Mouse (Mus musculus) brain, embryonic 18.5 days (tissue): ENCODE data around the gene Wnt3a.

Source experiments
- DNase-seq: peaks from one replicate; pipeline ENCODE4 v3.0.0-alpha.2; 2012; ENCODE audit warnings: low read depth, low spot score

The Wnt3a gene

DNA sequence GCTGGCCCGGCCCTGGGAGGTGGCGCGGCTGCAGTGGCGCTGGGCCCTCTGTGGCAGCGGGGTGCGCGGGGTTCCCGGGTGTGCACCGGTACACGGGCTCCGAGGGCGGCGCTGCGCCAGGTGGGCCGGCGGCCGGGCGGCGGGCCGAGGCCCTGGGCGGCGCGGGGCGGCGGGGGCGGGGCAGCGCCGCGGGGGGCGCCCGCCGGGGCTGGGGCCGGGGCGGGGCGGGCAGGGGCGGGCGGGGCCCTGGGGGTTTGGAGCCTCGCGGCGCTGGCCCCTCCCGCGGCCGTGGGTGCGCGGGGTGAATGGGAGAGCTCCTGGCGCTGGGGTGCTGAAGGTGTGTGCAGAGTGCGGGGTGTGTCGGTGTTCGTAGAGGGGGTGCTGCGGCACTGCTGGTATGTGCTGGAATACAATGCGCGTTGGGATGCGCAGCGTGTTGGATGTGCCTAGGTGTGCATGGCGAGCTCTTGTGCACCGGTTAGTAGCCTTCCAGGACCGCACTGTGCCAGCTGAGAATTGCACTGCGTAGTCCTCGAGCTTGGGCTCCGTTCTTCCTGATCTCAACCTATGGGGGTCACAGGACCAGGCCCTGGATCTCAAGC is at the start of gene Wnt3a:
Gene Wnt3a (minus strand): TSS at position 51 of the 602 bp plus-strand sequence.
- DNase-seq = no peak

DNA sequence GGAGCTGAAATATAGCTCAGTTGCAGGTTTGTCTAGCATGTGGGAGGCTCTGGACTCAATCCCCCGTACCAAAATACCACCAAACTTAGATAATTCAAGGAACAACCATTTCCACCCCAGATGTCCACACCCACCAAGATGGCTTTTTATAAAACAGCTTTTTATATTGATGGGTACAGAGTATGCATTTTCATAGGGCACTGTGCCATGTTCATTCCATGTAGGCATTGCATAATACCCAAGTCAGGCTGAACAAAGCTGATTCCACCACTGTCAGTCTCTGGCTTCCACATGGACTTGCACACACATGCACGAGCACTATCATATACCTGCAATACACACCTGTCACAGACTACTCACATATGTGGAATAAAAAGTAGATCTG is 48.2 kb upstream of the Wnt3a start:
- no peak for DNase-seq

DNA sequence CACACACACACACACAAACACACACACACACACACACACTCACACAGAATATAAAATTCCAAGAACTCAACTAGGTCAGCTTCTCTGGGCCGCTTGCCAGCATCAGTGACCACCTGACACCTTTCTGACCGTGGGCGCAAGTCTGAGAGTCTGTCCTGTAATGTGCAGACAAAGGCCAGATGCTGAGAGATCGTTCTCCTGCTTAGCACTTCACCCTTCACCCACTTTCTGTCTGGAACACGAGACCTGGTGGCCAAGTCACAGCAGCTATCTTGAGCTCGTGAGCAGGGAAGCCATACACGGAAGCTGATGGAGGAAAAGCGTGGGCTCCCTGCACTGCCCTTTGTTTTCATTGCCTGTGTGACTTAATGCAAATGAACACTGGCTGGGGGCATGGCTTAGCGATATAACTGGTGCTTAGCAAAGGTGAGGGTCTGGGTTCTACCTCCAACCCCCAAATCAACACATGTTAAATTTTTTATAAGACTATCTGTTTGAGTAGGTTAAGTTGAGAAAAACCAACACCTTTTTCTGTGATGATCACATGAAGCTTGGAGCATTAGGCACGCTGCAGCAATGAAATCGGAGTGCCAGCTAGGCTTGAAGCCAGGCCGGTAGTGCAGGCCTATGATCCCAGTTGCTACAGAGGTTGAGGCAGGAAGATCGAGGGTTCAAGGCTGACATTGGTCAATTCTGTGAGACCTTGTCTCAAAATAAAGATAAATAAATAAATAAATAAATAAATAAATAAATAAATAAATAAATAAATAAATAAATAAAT is 47.6 kb upstream of the Wnt3a start:
- no peak for DNase-seq

DNA sequence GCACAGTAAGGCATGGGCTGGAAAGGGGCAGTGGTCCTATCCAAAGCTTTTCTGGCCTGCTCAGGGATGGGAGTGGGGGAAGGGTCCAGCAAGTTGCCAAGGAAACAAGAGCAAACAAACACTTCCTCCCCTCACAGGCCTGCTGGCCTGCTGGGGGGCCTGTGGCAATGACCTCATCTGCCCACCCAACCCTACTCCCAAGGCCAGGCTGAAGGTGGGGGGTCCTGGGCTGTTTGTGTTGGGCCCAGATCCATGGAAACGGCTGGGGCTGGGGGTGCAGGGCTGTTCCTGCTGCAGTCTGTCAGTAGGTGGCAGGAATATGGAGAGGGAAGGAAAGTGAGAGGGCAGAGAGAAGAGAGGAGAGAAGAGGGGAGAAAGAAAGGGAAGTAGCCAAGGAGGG is 45.8 kb upstream of the Wnt3a start:
- no peak for DNase-seq

DNA sequence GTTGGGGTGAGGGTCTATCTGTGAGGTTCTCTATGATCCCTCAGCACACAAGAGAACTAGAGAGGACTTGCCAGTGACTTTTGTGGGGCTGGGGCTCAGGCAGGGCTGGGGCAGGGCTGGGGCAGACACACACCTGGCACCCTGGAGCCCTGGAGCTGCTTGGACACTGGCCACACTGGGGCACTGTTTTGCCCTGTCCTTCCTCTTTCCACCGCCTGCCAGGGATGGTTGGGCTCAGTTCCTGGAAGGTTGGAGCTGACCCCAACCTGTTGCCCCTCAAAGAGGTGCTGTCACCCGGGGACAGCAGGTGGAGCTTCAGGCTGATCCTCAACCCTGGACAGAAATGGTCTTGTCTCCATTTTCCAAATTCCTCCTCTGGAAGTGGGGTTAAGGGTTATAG is 45.4 kb upstream of the Wnt3a start:
- DNase-seq = no peak

DNA sequence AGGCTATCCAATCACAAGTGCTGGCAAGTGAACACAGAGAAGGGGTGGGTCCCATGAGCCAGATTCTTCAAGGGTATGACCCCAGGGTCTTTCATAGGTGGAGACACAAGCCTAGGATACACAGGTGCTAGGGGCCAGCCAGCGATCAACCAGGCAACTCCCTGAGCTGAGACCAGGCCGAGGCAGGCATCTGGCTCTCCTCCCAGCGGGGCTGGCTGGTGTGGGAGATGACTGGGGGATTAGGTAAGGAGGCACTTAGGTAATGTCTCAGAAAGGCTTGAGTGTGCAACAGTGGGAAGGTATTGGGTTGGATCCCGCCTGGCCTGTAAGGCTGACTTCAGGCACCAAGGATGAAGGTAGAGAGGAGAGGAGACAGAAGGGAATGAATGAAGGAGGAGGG is 44.6 kb upstream of the Wnt3a start:
- DNase-seq = no peak

DNA sequence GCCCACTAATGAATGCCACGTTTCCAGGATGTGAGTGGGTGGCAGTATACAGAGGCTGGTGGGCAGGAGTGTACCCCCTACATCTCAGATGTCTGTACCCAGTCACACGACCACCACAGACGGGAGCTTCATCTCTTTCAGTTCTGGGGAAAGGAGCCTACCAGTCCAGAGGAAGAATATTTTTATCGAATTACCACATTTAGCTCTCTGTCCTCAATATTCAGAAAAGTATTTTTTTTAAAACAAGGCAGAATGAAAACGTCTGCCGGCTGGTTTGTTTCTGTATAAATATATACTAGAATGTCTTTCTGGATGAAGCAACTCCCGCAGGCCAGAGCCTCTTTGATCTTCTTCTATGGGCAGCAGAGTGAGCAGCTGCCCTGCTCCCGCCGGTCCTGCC is 42.4 kb upstream of the Wnt3a start:
- DNase-seq = no peak

DNA sequence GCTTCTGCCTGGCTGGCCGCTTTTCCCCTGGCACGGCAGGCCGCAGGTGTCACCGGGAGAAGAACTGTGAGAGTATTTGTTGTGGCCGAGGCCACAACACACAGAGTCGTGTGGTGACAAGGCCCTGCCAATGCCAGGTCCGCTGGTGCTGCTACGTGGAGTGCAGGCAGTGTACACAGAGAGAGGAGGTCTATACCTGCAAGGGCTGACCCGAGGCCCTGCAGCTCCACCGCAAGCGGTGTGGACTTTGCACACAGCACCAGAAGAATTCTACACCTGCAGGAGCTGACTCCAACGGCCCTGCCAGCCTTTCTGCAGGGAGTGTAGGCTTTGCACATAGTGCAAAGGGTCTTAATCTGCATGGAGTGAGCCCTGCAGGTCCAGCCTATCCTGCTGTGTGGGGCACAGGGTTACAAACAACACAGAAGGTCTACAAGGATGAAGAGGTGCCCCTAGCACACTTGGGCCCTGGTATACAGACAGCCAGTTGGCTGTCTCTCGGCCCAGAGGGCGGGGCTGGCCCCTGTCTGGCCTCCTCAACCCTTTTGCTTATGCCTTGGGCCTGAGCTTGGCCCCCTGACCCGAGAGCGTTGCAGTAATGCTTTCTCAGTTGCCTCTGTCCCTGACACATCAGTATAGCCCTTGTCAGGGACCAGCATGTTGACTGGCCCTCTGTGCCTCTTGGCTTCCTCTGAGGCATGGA is 40.8 kb upstream of the Wnt3a start:
- no peak for DNase-seq

DNA sequence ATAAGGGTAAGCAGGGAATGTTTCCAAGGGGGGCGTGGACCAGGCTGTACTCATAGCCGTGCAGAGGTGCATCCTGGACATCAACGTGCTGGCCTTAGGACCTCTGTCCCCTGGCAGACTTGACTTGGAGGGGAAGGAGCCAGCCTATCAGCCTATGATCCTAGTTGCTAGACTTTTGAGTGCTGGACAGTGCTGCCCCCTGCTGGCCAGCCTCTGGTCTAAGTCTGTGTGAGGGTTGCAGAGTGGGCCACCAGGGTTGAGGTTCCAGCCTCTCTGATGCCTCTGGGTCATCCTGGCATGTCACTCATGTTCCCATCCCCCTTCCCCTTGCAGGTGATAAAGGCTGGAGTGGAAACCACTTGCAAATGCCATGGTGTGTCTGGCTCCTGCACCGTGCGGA is 40.0 kb upstream of the Wnt3a start:
- no peak for DNase-seq

DNA sequence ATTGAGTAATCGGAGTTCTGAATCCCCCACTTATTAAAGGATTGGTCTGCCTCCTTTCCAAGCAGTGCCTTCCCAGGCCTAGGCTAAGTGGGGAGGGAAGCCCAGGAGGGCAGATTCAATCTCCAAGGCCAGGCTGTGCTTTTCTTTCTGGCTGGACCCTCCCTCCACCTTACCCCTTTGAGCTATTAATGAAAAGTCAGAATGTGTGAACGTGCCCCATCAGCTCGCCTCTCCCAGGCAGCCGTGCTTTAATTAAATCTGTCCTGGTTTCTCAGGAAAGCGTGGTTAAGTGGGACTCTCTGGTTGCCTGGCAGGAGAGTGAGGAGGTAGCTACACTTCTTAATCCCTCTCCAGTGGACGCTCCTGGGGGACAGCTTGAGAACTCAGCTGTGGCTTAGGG is 39.1 kb upstream of the Wnt3a start:
- no peak for DNase-seq

DNA sequence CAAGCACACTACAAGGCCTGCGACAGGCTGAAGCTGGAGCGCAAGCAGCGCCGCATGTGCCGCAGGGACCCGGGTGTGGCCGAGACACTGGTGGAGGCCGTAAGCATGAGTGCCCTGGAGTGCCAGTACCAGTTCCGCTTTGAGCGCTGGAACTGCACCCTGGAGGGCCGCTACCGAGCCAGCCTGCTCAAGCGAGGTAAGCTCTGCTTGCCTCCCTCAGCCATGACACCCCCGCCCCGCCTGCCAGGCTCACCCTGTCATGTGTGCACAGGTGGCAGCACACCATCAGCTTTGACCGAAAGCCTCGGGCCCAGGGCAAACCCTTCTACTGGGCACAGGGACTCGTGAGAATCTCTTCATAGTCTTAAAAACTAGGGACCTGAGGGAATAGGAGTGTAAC is 37.1 kb upstream of the Wnt3a start:
- no peak for DNase-seq

DNA sequence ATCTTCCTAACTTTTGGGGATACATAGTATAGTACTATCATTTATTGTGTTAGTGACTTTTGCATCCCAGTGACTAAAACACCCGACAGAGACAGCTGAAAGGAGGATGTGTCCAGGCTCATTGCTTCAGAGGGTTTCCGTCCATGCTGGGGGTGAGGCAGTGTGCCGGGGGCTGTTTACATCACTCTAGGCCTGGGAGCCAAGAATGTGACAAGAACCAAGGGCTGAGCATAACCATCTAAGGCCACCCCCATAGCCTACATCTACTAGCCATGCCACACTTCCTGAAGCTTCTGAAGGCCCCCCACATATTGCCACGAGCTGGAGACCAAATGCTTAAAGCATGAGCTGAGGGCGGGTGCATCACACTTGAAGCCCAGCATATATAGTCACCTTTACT is 34.2 kb upstream of the Wnt3a start:
- no peak for DNase-seq

DNA sequence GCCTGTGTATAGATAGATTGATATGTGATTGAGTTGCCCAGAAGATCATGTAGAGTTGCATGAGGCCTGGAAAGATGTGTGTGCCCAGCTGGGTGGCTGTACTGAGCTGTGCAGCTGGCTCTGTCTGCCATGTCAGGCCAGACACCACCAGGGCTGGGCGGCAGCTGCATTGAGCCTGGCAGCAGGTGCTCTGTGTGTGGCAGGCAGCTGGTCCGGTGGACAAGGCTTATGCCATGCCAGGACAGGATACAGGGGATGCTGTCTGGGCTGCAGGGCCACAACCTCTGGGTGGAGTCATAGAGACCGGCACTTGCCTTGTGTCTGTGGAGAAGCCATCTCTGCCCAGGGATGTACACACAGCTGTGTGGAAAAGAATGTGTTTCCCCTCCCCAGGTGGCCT is 32.4 kb upstream of the Wnt3a start:
- DNase-seq = no peak

DNA sequence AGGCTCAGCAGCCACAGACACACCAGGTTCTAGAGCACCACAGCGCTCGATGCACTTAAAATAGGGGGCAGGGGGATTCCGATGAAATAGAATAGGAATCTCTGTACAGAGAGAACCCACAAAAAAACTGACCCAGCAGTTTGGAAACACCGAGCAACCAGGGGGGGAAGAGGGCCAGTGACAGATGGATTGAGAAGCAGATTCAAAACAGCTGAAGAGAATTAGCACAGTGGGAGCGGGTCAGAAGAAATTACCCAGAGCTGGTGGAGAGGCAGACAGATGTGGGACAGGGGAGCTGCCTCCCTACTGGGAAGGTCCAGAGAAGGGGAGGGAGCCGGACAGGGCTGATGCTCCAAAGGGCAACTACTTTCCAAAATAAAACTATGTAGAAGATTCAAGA is 26.0 kb upstream of the Wnt3a start:
- no peak for DNase-seq

DNA sequence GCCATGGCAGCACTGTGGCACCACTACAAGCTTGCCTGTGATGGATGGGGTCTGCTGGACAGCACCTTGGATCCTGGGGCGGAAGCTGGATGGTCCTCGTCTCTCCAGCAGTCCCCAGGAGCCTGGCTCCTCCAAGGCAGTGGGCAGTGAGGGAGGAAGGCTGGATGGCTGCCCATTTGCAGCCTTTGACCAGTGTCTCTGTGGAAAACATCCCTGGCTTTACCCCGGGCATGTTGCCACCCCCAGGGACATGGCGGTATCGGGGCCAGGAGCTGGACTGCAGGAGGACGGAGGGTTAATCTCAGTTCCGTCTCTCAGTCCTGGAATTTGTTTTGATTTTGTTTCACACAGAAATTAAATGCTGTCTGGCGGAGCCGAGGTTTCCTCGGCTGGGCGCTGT is 23.4 kb upstream of the Wnt3a start:
- no peak for DNase-seq

DNA sequence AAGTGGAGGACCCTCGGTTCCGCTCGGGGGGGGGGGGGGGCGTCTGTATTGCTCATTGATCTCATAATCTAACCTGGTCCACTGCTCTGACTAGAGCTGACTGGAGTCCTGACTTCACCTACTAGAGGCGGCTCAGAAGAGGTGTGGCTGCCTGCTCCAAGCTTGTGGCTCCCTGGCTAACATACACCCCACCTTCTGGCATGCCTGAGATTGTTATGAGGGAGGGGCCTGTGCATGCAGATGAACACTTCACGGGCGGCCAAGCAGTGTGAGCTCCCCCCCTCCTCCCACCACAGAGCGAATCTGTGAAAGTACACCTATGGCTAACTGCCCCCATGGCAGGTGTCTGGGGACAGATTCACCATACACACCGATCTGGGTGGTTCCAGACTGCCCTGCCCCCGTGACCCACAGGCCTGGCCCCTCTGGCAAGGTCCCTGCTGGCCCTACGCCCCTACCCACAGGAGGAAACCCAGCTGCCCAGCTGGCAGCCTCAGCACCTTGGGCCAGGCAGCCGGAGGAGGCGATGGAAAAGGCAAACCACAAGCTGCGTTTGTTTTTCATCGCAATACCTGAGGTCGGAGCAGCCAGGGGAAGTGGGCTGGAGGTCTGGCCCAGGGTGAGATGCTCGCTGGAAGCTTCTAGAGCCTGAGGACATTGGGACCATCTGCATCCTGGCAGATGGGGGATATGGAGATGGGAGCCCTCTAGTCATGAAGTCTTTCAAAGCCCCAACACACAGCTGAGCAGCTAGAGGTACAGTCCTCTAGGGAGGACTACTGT is 22.7 kb upstream of the Wnt3a start:
- no peak for DNase-seq

DNA sequence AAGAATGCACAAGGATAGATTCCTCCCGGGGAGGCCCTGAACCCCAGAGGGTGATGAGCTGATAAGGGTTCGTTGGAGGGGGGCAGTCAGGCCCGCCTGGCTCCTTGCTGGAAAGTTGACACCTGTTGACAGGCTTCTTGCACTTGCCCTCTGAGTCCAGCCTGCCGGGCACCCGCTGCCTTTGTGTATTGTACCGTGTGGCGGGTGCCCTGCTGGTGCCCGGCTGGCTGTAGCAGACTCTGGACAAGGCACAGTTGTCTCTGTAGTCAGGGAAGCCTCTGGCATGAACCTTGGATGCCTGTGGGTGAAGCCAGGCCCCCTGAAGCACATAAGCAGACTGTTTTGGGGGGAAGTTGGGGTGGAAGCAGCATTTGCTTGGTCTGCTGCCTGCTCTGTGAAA is 21.9 kb upstream of the Wnt3a start:
- no peak for DNase-seq

DNA sequence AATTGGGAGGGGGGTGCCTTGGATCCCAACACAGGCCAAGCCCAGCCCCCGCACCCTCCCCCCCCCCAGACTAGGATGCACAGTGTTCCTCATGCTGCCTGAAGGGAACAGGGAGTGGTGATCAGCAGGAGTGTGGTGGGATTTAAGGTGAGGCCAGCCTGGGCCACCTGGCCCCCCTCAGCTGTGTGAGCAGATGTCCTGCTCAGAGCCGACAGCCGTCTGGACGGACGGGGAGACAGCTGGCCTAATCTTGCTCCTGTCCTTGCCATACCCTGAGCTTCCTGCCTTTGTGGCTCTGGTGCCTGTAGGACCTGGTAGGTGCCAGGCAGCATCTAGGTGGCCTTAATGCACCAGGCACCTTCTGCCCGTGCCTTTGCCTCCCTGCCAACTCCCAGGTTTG is 21.5 kb upstream of the Wnt3a start:
- DNase-seq = no peak

DNA sequence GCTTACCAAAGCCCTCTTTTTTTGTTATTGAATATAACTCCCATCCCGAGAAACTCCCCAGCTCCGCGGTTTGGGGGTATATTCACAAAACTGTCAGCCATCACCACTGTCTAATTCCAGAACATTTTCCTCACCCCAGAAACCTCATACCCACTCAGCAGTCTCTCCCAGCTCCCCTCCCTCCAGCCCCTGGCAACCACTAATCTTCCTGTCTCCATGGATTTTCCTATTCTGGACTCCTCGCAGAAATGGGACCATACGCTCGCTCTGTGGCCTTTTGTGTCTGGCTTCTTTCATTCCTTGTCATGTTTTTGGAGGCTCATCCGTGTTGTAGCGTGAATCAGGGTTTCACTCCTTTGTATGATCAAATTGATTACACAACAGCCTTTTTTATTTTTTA is 19.4 kb upstream of the Wnt3a start:
- DNase-seq = no peak

DNA sequence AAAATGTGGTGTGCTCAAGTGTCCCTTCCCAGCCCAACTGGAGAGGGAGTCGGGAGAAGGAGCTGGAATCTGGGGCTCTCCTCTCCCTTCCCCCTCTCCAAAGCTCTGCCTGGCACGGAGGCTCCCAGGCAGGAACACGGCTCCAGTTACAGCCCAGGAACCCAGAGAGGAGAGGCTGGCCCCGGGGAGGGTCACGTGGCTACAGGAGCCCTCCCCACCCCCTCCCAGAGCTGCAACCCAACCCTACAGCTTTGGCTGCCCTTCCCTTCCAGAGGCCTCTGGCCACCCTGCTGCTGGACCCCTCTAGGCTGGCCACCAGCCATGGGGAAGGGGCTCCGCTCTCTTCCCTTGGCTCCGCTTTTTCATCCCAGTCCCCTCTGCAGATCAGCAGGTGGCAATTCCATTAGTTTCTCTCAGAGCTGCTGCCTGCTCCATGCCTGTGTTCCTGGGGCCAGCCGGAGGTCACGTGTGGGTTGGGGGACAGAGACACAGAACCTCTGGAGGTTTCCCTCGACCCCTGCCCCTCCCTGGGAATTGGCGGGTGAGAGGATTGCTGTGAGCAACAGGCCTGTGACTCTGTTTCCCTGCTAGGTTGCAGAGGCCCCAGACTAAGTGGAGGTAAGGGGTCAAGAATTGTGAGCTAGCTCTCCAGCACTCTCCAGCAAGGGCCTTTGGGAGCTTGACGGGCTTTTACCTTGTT is 18.7 kb upstream of the Wnt3a start:
- no peak for DNase-seq

DNA sequence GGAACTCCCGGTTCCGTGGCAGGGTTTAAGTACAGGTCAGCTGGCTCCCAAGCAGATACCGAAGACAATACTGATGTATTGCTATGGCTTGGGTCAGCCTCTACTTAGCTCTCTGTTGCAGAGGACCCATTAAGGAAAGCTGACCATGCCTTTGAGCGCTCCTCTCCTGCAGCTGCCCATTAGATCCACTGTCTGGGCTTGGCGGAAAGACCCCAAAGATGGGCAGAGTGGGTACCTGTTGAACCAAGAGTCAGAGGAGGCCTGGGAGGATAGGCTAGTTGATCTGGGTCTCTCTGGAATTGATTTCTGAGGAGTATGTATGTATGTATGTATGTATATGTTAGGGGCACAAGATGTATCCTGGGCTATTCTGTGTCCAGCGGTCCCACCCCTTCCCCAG is 18.1 kb upstream of the Wnt3a start:
- DNase-seq = no peak

DNA sequence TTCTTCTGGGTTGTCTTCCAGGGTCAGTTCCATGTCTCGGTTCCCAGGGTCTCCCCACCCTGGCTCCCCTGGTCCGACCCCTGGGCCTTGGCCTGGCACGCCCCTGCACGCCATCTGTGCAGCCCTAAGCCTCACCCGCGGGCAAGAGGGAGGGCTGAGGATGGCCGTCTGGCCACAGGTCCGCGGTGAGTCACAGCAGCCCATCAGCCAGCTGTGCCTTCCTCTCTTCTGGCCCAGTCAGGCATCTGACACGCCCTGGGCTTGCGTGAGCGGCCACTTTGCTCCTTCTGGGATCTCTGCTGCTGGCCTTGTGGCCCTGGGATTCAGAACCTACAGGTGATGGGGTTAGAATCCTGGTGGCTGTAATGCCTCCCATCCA is 17.6 kb upstream of the Wnt3a start:
- DNase-seq = no peak
